28 mouse cellular contexts compared by ENCODE assay signal in the genomic region with DNA sequence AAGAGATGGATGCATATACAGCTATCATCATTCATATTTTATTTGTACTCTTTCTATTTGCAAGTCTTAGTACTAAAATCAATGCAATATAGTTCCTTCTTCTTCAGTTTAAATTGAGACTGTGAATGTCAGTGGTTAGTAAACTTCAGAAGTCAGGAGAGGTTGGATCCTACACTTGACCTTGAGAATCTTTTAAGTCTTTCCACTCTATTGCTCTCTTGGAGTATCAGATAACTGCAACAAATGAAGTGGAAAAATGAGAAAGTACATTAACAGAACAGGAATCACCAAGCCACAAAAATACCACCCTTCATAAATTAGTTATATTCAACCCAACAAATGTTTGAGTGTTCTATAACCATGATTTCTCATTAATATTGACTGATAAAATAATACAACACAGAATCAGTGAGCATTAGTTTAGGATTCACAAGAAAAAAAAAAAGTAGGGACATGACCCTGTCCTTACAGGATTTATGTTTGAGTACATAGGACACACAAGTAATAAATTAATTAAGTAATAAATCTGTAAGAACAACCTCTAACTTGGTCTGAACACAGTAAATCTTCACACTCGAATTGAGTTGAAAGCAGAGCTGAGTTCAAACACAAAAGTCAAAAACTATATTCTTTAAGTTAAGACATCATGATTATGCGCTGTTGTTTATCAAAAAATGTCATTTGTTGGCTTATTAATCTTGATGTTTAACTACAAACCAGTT.
"Had no signal": no experiment of that assay in that cellular context is flagged by ENCODE, and none has a peak within 500 bp of the region (broad histone marks: within the 10 kb centered on the region; RNA-seq: fewer than 3 reads in every experiment).

No protein-coding gene starts in this region.

- ATAC-seq: forebrain, embryonic 13.5 days; forebrain, embryonic 14.5 days; forebrain, embryonic 15.5 days; forebrain, embryonic 16.5 days; forebrain, postnatal 0 days had no signal

- H3K9me3 ChIP-seq: embryonic facial prominence, embryonic 10.5 days; embryonic facial prominence, embryonic 12.5 days; embryonic facial prominence, embryonic 13.5 days; embryonic facial prominence, embryonic 15.5 days; forebrain, embryonic 10.5 days; forebrain, embryonic 12.5 days; forebrain, embryonic 13.5 days; forebrain, embryonic 15.5 days had no signal

- H3K9ac ChIP-seq: embryonic facial prominence, embryonic 12.5 days; embryonic facial prominence, embryonic 13.5 days; embryonic facial prominence, embryonic 15.5 days; forebrain, embryonic 12.5 days; forebrain, embryonic 13.5 days; forebrain, embryonic 15.5 days; forebrain, postnatal 0 days had no signal

- H3K4me3 ChIP-seq: embryonic facial prominence, embryonic 10.5 days; embryonic facial prominence, embryonic 12.5 days; embryonic facial prominence, embryonic 13.5 days; embryonic facial prominence, embryonic 15.5 days; erythroblast, embryonic 14.5 days; forebrain, embryonic 10.5 days; forebrain, embryonic 12.5 days; forebrain, embryonic 13.5 days; forebrain, embryonic 15.5 days; gastrocnemius, adult 2 months had no signal

- H3K27ac ChIP-seq: embryonic facial prominence, embryonic 10.5 days; embryonic facial prominence, embryonic 12.5 days; embryonic facial prominence, embryonic 13.5 days; embryonic facial prominence, embryonic 15.5 days; forebrain, embryonic 10.5 days; forebrain, embryonic 12.5 days; forebrain, embryonic 13.5 days; forebrain, embryonic 15.5 days; gastrocnemius, adult 2 months had no signal

- H3K4me2 ChIP-seq: embryonic facial prominence, embryonic 12.5 days; embryonic facial prominence, embryonic 13.5 days; embryonic facial prominence, embryonic 15.5 days; forebrain, embryonic 12.5 days; forebrain, embryonic 13.5 days; forebrain, embryonic 15.5 days had no signal

- H3K27me3 ChIP-seq: embryonic facial prominence, embryonic 12.5 days; embryonic facial prominence, embryonic 13.5 days; embryonic facial prominence, embryonic 15.5 days; forebrain, embryonic 12.5 days; forebrain, embryonic 13.5 days; forebrain, embryonic 15.5 days had no signal

- H3K4me1 ChIP-seq: embryonic facial prominence, embryonic 12.5 days; embryonic facial prominence, embryonic 13.5 days; embryonic facial prominence, embryonic 15.5 days; forebrain, embryonic 10.5 days; forebrain, embryonic 12.5 days; forebrain, embryonic 13.5 days; forebrain, embryonic 15.5 days had no signal

- H3K36me3 ChIP-seq: embryonic facial prominence, embryonic 10.5 days; embryonic facial prominence, embryonic 12.5 days; embryonic facial prominence, embryonic 13.5 days; embryonic facial prominence, embryonic 15.5 days; forebrain, embryonic 10.5 days; forebrain, embryonic 12.5 days; forebrain, embryonic 15.5 days had no signal

- DNase-seq: cerebellum, adult 18-20 months; cerebellum, adult 2 months; cerebellum, adult 8-10 months; cerebellum, adult 9-10 months; cerebellum, adult 9-11 months; cerebellum, postnatal 10 days; cerebellum, postnatal 14 days; cerebellum, postnatal 25 days; cerebellum, postnatal 36 days; embryo, embryonic 11 days; forebrain, postnatal 0 days; gastrocnemius, adult 2 months; gastrocnemius, postnatal 10 days; gastrocnemius, postnatal 14 days; gastrocnemius, postnatal 25 days; gastrocnemius, postnatal 36 days; heart, adult 11 months had no signal
